Mouse (Mus musculus) kidney, adult 9 months (tissue): ENCODE measurements around the gene Higd1a.

ENCODE experiments used
- DNase-seq: peaks from one replicate; pipeline ENCODE4 v3.0.0; 2022

Gene Higd1a

GRCm38 (mm10) chr9:121830956-121831293 is 27.2 kb downstream of the Higd1a start:
- peak; percentile 84 for DNase-seq

DNA sequence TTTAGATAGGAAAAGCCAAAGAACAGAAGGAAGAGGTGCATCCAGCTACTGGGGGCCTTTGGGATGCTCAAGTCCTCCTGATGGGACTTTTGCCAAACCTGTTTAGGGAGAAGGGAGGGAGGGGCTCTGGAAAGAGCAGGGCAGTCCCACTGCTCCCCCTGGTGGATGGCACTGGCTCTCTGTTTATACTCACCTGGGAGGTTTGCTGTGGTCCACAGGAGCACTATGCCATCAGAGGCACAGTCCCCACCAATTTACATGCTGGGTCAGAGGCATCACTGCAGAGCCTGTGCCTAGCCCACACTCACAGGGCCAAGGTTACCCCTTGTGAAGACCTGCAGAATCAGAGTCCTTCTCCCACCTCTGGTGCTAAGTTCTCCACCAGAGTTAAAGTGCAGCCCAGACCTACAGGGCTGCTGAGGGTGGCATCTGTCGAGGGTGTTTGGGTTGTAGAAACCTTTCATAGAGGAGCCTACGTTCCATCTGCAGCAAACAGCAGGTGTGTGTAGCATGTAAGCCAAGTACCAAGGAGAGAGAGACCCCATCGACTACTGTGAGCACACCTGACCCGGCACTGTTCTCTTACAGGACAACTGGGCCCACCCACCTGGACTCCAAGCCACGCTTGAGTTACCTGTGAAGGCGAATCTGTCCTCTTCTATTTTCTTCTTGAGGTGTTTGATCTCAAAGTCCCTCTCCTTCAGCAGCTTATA is 27.8 kb downstream of the Higd1a start:
- DNase-seq = peak; percentile 70

- DNase-seq = no peak
Observed at GRCm38 (mm10) chr9:121829270-121829992, 28.7 kb downstream of the Higd1a start.

DNA sequence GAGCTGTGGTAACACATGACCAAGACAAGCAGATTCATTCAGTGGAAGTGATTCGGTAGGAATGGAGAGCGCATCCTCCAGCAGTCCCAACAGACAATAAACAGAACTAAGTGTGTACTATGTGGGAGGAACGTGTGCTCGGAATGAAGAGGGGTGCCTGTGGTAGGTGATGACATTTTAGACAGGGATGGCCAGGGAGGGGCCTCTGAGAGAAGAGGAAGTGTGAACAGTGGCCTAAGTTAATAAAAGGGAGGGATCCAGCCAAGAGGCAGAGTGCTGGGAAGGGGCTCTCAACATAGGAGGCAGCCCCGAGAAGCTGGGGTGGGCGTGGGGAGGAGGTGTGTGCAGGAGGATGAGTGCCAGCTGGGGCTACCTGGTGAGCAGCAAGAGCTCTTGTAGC is 29.8 kb downstream of the Higd1a start:
- no peak for DNase-seq

DNA sequence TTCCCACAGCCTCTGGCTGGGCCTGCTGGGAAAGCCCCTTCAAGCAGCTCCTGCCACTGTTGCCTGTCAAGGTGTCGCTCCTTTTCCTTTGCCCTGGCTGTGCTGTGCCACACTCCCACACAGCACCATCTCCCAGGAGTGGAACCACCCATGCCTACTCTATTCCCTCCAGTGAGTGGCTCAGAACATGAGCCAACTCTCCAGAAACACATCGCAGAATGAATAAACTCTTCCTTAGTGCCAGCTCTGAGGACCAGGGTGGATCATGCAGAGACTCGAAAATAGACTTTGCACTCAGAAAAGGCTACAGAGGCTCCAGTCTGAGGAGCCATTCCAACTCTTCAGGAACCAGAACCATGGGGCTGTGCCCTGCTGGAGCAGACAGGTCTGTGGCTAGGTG is 31.8 kb downstream of the Higd1a start:
- no peak for DNase-seq

DNA sequence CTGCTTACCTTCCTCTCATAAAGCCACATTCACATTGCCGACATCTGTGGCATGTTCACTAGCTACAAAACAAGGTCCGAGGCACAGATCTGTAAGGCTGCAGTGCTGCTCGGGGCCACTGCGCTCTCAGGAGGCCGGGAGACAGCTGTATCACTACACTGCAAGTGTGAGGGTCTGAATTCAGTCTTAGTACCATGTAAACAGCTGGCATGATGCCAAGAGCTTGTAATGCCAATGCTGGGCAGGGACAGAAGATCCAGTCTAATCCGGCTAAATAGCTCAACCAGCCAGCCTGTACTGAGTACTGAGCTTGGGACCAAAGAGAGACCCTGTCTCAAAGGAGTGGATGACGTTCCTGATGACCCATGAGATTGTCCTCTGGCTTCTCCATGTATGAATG is 34.2 kb downstream of the Higd1a start:
- DNase-seq = peak; percentile 31

DNA sequence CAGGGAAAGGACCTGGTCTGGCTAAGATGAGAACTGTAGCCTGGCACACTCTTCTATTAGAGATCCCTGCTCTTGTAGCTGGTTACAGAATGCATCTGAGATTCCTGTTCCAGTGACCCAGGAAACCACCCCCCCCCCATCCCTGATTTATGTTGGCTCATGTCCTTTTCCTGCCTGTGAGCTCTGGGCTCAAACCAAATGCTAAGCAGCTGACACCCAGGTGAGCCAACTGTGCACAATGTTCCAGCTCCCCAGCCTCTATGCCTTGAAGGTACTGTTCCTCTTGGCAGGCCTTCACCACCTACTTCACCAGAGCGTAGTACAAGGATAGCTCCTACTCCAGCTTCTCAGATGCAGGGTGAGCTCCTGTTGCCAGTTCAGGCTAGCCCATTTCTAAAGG is 35.1 kb downstream of the Higd1a start:
- DNase-seq = peak; percentile 61

DNA sequence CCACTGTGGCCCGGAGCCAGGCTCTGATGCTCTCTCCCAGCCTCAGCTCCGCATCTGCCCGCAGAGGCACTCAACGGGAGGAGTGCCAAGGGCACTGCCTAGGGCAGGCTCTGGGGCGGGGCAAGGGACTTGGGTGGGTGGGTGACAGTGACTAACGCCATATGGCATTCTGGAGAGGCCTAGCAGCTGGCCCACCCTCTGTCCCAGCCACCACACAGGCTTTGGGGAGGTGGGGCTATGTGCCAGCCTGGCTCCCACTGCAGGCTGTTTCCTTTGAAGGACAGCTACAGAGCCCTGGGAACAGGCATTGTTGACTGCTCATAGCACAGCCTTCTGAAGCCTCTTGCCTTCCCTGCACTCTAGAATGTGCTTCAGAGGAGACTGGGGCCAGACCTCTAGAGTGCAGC is 35.6 kb downstream of the Higd1a start:
- DNase-seq = peak; percentile 33

DNA sequence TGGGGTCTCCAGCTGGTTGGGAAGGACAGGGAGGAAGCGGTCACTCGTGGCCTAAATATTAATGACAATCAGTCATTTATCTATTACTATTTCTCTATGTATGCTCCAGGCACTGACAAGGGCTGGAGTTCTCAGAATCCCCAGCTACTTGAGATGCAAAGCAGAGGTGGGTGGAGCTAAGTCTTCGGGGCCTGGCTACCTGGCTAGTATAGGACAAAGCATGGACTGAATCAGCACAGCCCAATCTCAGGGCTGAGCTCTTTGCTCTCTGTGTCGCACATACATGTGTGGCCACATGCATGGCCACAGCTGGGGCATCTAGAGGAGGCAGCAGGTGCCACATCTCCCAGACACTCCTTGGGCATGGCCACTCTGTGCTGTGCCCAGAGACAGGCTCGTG is 37.4 kb downstream of the Higd1a start:
- no peak for DNase-seq

- DNase-seq = peak; percentile 43
Observed at GRCm38 (mm10) chr9:121819771-121820471, 38.2 kb downstream of the Higd1a start.

DNA sequence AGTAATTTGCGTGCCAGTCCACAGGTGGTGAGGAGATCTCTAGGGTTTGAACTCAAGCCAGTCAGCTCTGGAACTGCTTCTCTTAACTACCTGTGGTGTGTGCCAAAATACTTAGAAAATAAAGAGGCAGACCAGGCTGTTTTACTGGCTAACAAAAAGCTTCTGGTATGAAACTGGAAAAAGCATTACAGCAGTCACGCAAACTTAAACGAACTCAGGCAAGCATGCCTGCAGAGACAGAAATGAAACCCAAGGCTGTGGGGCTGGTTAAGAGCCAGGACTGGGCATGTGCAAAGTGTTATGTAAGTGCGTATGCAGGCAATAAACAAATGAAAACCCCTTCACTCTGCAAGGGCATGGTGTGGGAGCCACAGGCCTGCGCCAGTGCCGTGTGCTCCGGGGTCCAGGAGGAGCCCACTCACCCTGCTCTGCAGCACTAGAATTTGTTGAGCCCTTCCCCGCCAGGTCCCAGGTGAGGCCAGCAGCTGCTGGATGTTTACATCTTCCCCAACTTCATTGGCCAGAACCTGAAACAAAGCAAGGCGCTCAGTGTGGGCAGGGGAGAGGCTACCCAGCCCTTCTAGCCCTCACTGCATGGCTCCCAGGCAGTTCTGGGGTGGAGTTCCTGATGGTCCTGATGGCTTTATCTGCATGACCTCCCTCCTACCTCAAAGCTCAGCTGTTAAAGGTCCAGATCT is 38.9 kb downstream of the Higd1a start:
- DNase-seq = peak; percentile 66

GRCm38 (mm10) chr9:121815183-121815582 is 43.0 kb downstream of the Higd1a start:
- no peak for DNase-seq

GRCm38 (mm10) chr9:121810081-121810821 is 47.9 kb downstream of the Higd1a start:
- no peak for DNase-seq

- no peak for DNase-seq
Observed at GRCm38 (mm10) chr9:121808511-121808910, 49.7 kb downstream of the Higd1a start.

GRCm38 (mm10) chr9:121807947-121808346 is 50.2 kb downstream of the Higd1a start:
- DNase-seq = no peak

DNA sequence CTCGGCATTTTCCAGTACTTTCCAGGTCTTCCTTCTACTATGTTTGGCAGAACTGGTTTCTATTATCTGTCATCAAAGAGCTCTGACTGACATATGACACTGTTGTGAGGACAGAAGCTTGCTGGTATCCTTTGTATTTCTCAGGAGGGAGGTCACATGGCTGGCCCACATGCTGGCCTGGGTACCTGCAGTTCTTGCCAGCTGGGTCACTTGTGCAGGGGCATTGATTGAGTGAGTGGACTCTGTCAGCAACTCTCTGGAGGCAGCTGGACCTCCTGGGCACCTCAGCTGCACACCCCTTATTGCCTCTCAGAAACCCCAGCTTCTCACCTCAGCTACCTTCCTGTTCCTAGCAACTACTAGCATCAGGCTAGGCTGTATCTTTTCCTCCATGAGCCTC is 50.6 kb downstream of the Higd1a start:
- no peak for DNase-seq

DNA sequence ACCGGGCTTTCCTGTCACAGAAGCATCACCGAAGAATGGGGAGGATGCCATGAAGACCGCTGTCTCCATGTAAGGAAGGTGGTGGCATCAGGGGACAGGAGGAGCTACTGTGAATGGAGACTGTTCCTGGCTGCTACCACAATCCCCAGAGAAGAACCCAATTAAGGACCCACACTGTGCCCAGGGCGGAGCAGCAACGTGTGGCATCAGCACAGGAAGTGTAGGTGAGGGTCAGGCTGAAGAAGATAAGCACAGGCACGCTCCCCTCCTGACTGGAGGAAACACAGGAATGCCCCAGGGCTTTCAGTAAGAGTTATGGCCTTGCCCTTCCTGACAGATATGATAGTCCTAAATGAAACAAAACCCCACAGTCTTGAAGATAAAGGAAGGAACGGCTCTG is 55.4 kb downstream of the Higd1a start:
- no peak for DNase-seq

DNA sequence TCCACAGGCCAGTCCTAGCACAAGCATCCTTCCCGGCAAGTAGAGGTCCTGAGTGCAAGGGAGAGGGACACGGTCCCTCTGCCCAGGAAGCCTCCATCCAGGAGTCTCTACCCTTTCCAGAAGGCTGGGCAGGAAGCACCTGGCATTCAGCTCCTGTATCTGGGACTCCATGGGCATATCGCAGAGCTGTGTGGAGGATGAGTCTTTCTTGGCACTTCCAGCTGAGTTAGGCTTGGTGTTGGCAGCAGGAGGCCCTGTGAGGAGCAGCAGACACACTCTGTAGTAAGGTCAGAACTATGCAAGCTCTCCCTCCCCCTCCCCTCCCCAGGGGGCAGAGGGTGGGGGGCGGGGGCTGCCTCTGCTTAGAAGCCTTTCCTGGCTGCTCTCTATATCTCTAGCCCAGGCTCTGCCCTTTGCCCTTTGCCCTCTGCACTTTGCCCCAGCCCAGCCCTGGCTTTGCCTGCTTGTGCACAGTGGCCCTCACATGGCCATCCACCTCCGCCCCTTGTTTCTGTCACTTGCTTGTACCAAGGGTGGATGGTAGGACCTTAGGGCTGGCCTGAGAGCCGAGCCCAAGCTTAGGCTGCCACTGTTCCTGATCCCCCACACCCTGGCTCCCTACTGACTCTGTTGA is 59.2 kb downstream of the Higd1a start:
- no peak for DNase-seq
